Mouse (Mus musculus): ENCODE data around the gene Fhl3. TPM values are rescaled to one million over a fixed set of nuclear protein-coding genes. Genes with fewer than 3 reads are reported as not detected.
"Not testable (repeated sequence)": the region's sequence is repeated elsewhere in the genome, so short reads cannot be mapped to it uniquely, and the experiment has no call there.

Fhl3 gene
- polyA plus RNA-seq, 1 experiment from 2014 or later = 5.2 TPM

- Histone ChIP-seq H3K4me3 (ENCODE audit: low read depth, low read length) (no peak overlapping the region), H3K9ac (replicated peaks; ENCODE audit: low read depth) (no peak overlapping the region), H3K4me1 (ENCODE audit: insufficient read depth, low read depth, low read length) (peaks cover 21% of the 10 kb centered on the region; the same call in 1 of the 2 replicates), H3K27ac (ENCODE audit: low read length) (peak overlapping the region; percentile 58), H3K9me3 (ENCODE audit: low read length) (no peaks in the 10 kb centered on the region), H3K36me3 (ENCODE audit: insufficient read depth, low read length) (no peaks in the 10 kb centered on the region), H3K4me2 (replicated peaks; ENCODE audit: low read depth, low read length) (no peak overlapping the region), H3K27me3 (replicated peaks; ENCODE audit: insufficient read depth, low read length) (no peaks in the 10 kb centered on the region)
- TF ChIP-seq EP300 (IDR thresholded peaks at IDR 0.05) = no peak
- no peak for TF ChIP-seq CTCF (IDR thresholded peaks at IDR 0.05)
- DNase-seq (ENCODE audit: low spot score) (no peak), ATAC-seq (no peak)
- WGBS = 77% methylated on average over 23 of the region's 23 CpGs
Measured at GRCm38 (mm10) chr4:124705661-124706269, 5.3 kb downstream of the Fhl3 start.

GRCm38 (mm10) chr4:124707381-124708199 is 7.1 kb downstream of the Fhl3 start:
- not testable (repeated sequence) for ATAC-seq

GRCm38 (mm10) chr4:124708200-124708517 is 7.7 kb downstream of the Fhl3 start:
- H3K4me3 ChIP-seq (ENCODE audit: low read depth, low read length); H3K36me3 ChIP-seq (ENCODE audit: insufficient read depth, low read length); ATAC-seq; H3K9ac ChIP-seq (replicated peaks; ENCODE audit: low read depth); H3K27me3 ChIP-seq (replicated peaks; ENCODE audit: insufficient read depth, low read length); H3K9me3 ChIP-seq (ENCODE audit: low read length); DNase-seq (ENCODE audit: low spot score): not testable (repeated sequence)
- H3K4me1 ChIP-seq (ENCODE audit: insufficient read depth, low read depth, low read length) = peaks cover 21% of the 10 kb centered on the region; the same call in 1 of the 2 replicates
- 12% methylated on average over 1 of the region's 1 CpGs for WGBS
- peak overlapping the region; percentile 74; the same call in 1 of the 2 replicates for H3K4me2 ChIP-seq (replicated peaks; ENCODE audit: low read depth, low read length)
- peak overlapping the region; percentile 88 for H3K27ac ChIP-seq (ENCODE audit: low read length)

More at GRCm38 (mm10) chr4:124707381-124708199, 7.1 kb downstream of the Fhl3 start:
- H3K36me3 ChIP-seq (ENCODE audit: insufficient read depth, low read length); H3K27me3 ChIP-seq (replicated peaks; ENCODE audit: insufficient read depth, low read length); H3K27ac ChIP-seq (ENCODE audit: low read length); H3K4me2 ChIP-seq (replicated peaks; ENCODE audit: low read depth, low read length); DNase-seq (ENCODE audit: low spot score); H3K4me3 ChIP-seq (ENCODE audit: low read depth, low read length); H3K9ac ChIP-seq (replicated peaks; ENCODE audit: low read depth); H3K9me3 ChIP-seq (ENCODE audit: low read length): not testable (repeated sequence)
- H3K4me1 ChIP-seq (ENCODE audit: insufficient read depth, low read depth, low read length) = peaks cover 21% of the 10 kb centered on the region; the same call in 1 of the 2 replicates
- WGBS = 88% methylated on average over 22 of the region's 25 CpGs

GRCm38 (mm10) chr4:124708518-124709477 is 8.3 kb downstream of the Fhl3 start:
- TF ChIP-seq CTCF (IDR thresholded peaks at IDR 0.05) (peak; percentile 57), EP300 (IDR thresholded peaks at IDR 0.05) (0 out of 2 replicates have a peak, but pooled peaks have one; percentile 48)
- no peaks in the 10 kb centered on the region for H3K27me3 ChIP-seq (replicated peaks; ENCODE audit: insufficient read depth, low read length)
- H3K4me2 ChIP-seq (replicated peaks; ENCODE audit: low read depth, low read length) = peak overlapping the region; percentile 74
- WGBS = under 1% methylated on average over 38 of the region's 41 CpGs
- peak; percentile 96 for DNase-seq (ENCODE audit: low spot score)
- peak overlapping the region; percentile 88 for H3K27ac ChIP-seq (ENCODE audit: low read length)
- H3K4me3 ChIP-seq (ENCODE audit: low read depth, low read length) = peak overlapping the region; percentile 45
- H3K4me1 ChIP-seq (ENCODE audit: insufficient read depth, low read depth, low read length) = peaks cover 15% of the 10 kb centered on the region; the same call in 1 of the 2 replicates
- no peaks in the 10 kb centered on the region for H3K36me3 ChIP-seq (ENCODE audit: insufficient read depth, low read length)
- 0 out of 2 replicates have a peak overlapping the region, but pooled peaks have one; percentile 26 for H3K9ac ChIP-seq (replicated peaks; ENCODE audit: low read depth)
- peak; percentile 91 for ATAC-seq
- no peaks in the 10 kb centered on the region for H3K9me3 ChIP-seq (ENCODE audit: low read length)

GRCm38 (mm10) chr4:124709961-124710446 is 9.5 kb downstream of the Fhl3 start:
- Histone ChIP-seq H3K4me2 (replicated peaks; ENCODE audit: low read depth, low read length) (peak overlapping the region; percentile 74), H3K27ac (ENCODE audit: low read length) (peak overlapping the region; percentile 88), H3K27me3 (replicated peaks; ENCODE audit: insufficient read depth, low read length) (no peaks in the 10 kb centered on the region), H3K9ac (replicated peaks; ENCODE audit: low read depth) (no peak overlapping the region), H3K9me3 (ENCODE audit: low read length) (no peaks in the 10 kb centered on the region), H3K4me3 (ENCODE audit: low read depth, low read length) (no peak overlapping the region), H3K36me3 (ENCODE audit: insufficient read depth, low read length) (no peaks in the 10 kb centered on the region), H3K4me1 (ENCODE audit: insufficient read depth, low read depth, low read length) (peaks cover 3% of the 10 kb centered on the region; the same call in 1 of the 2 replicates)
- WGBS = 3% methylated on average over 18 of the region's 18 CpGs
- ATAC-seq (no peak), DNase-seq (ENCODE audit: low spot score) (peak; percentile 53)
- TF ChIP-seq CTCF (IDR thresholded peaks at IDR 0.05) = no peak
- no peak for TF ChIP-seq EP300 (IDR thresholded peaks at IDR 0.05)
